Mouse (Mus musculus) testis, adult 2 months (tissue): ENCODE results near the gene Tango6.

ENCODE experiments used
- CTCF ChIP-seq: fragments of 200-500 bp; IDR thresholded peaks from 2 replicates; pipeline ENCODE4 v1.5.1; 2012; ENCODE audit warnings: low read depth, mild to moderate bottlenecking, inconsistent platforms, low read length, moderate library complexity; ENCODE audit not compliant: control insufficient read depth, insufficient read depth, insufficient replicate concordance
- POLR2A ChIP-seq: fragments of 200-500 bp; IDR thresholded peaks from 2 replicates; pipeline ENCODE4 v1.6.1; 2012; ENCODE audit warnings: low read depth, mild to moderate bottlenecking, inconsistent platforms, low read length, moderate library complexity; ENCODE audit not compliant: control insufficient read depth

DNA sequence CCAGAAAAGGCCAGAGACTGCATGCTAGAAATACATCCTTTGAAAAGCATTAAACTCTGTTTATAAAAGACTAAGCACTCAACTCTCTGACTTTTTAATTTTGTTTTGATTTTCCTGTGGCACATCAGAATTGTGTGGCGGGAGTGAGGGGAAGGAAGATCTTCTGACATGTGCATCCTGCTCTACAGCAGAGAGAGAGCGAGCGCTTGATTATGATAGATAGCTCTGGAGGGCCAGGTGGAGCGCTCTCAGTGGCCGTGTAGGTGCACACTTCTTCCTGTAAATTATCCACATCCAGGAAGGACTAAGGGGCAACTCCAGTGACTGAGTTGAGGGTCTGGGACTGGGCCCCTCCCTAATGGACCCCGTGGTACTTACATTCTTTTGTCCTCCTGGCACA is 23.3 kb downstream of the Tango6 start:
- TF ChIP-seq POLR2A, result no peak
- no peak for TF ChIP-seq CTCF
